Mouse (Mus musculus): ENCODE measurements around the gene Dclk3.

- TF ChIP-seq CTCF (conservative IDR thresholded peaks at IDR 0.05; ENCODE audit: low read length) (no peak), NANOG (IDR thresholded peaks at IDR 0.05; ENCODE audit: borderline replicate concordance, low read length) (no peak)
These were observed at the start of gene Dclk3 for GRCm38 (mm10) chr9:111438904-111439835.

Measured in E14TG2a.4 (cell line).